ENCODE assay signal across 10 mouse cellular contexts in the genomic region with DNA sequence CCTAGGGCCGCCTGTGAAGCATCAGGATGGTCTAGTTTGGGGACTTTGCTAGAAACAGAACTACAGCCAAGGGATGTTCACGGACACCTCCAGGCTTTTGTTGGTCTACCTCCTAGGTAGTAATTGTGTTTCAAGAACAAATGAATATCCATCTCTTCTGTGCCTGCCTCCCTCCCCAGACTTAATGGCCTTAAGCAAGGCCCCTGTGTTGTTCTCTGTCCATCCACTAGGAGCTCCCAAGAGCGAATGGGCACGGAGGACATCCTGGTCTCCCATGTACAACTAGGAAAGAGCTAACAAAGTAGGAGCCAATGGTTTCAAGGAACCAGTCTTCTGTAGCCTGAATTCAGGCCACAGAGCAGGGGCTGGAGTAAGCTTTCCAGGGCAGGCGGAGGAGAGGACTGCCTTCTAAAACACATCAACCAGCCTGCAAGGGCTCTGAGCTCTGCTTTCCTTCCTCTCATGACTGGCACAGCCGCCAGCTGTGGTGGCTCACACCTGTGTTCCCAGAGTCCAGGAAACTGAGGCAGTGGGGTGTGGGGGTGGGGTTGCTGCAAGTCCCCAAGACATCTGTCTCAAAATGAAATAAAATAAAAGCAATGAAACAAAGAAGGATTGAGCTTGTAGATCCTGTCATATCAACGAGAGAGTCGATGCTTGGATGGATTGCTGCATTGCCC.
A peak's percentile ranks its signal among the peaks of the same experiment; 100 is the strongest.
DNase-seq lines count a peak whose midpoint lies in the region; ATAC-seq lines count a peak whose summit lies in the region.
"Had no signal": no experiment of that assay in that cellular context is flagged by ENCODE, and none has a peak within 500 bp of the region (broad histone marks: within the 10 kb centered on the region; RNA-seq: fewer than 3 reads in every experiment).

No protein-coding gene starts in this region.

- no peaks in the 10 kb centered on the region for H3K9me3 ChIP-seq in embryonic facial prominence, embryonic 11.5 days (replicated peaks; ENCODE audit: control insufficient read depth, low read length)
- H3K9me3 ChIP-seq in forebrain, embryonic 13.5 days (replicated peaks): no peaks in the 10 kb centered on the region
- H3K9me3 ChIP-seq: heart, embryonic 13.5 days; megakaryocyte, embryonic 14.5 days had no signal

- H3K4me2 ChIP-seq in embryonic facial prominence, embryonic 11.5 days (ENCODE audit: low read depth, low read length): no peak overlapping the region
- H3K4me2 ChIP-seq in forebrain, embryonic 13.5 days: no peak overlapping the region

- no peak overlapping the region for H3K9ac ChIP-seq in embryonic facial prominence, embryonic 11.5 days (replicated peaks; ENCODE audit: low read length)
- H3K9ac ChIP-seq in forebrain, embryonic 13.5 days: no peak overlapping the region

- peaks cover 28% of the 10 kb centered on the region for H3K27me3 ChIP-seq in embryonic facial prominence, embryonic 11.5 days (ENCODE audit: control insufficient read depth, insufficient read depth, low read length)
- H3K27me3 ChIP-seq in splenic B cell, adult 2 months (ENCODE audit: control insufficient read depth, insufficient read depth, low read length, poor library complexity, severe bottlenecking): no peaks in the 10 kb centered on the region
- H3K27me3 ChIP-seq in forebrain, embryonic 13.5 days: peaks cover 92% of the 10 kb centered on the region

- ATAC-seq in embryonic facial prominence, embryonic 11.5 days (replicated peaks; ENCODE audit: insufficient number of reproducible peaks, low FRiP score, low TSS enrichment, low read depth): no peak
- no peak for ATAC-seq in forebrain, embryonic 13.5 days

- H3K36me3 ChIP-seq in embryonic facial prominence, embryonic 11.5 days (replicated peaks; ENCODE audit: control insufficient read depth, insufficient read depth, low read depth, low read length): no peaks in the 10 kb centered on the region
- no peaks in the 10 kb centered on the region for H3K36me3 ChIP-seq in splenic B cell, adult 2 months (ENCODE audit: control insufficient read depth, insufficient read depth, low read length, poor library complexity, severe bottlenecking)
- H3K36me3 ChIP-seq in forebrain, embryonic 13.5 days (ENCODE audit: poor library complexity, severe bottlenecking): no peaks in the 10 kb centered on the region
- H3K36me3 ChIP-seq: heart, embryonic 13.5 days had no signal

- no peak overlapping the region for H3K4me3 ChIP-seq in embryonic facial prominence, embryonic 11.5 days (ENCODE audit: low read depth, low read length)
- no peak overlapping the region for H3K4me3 ChIP-seq in forebrain, embryonic 13.5 days
- H3K4me3 ChIP-seq: megakaryocyte, embryonic 14.5 days had no signal

- 51% methylated on average over 8 of the region's 8 CpGs for WGBS in embryonic facial prominence, embryonic 11.5 days
- 51% methylated on average over 8 of the region's 8 CpGs for WGBS in forebrain, embryonic 13.5 days

- no peaks in the 10 kb centered on the region; the same call in 1 of the 2 replicates for H3K4me1 ChIP-seq in embryonic facial prominence, embryonic 11.5 days (ENCODE audit: control insufficient read depth, insufficient read depth, low read length)
- peaks cover 50% of the 10 kb centered on the region for H3K4me1 ChIP-seq in forebrain, embryonic 13.5 days

- intact Hi-C loops in left cerebral cortex, postnatal 4 days (cut with DNase I): loop anchor here (10.0 kb wide), 1 partner anchor 374 kb away; no protein-coding TSS in a partner anchor

- H3K27ac ChIP-seq in embryonic facial prominence, embryonic 11.5 days (replicated peaks; ENCODE audit: low read depth, low read length): no peak overlapping the region
- H3K27ac ChIP-seq in forebrain, embryonic 13.5 days: no peak overlapping the region
- H3K27ac ChIP-seq: heart, embryonic 13.5 days had no signal

- peak; percentile 18 to 36 for DNase-seq in adrenal gland, postnatal 36 days
- no peak for DNase-seq in adrenal gland, adult 18-20 months (ENCODE audit: low spot score in 2 of 2)
- peak; percentile 59 for DNase-seq in left cerebral cortex, postnatal 4 days
- no peak for DNase-seq in left cerebral cortex, adult 9 months (ENCODE audit: low spot score in 2 of 2)
- DNase-seq in embryonic facial prominence, embryonic 11.5 days (ENCODE audit: low spot score): peak; percentile 54
- DNase-seq in splenic B cell, adult 2 months (ENCODE audit: low read depth, low spot score): peak; percentile 24
- DNase-seq in yolk sac, embryonic 10.5 days (ENCODE audit: low spot score): no peak

Comparison
In these comparisons a context has a peak if more than half of its experiments do, and no peak if none do; other contexts are left out.
1. DNase-seq: peak in adrenal gland, postnatal 36 days (2 of 2), left cerebral cortex, postnatal 4 days (single experiment), embryonic facial prominence, embryonic 11.5 days (single experiment) and splenic B cell, adult 2 months (single experiment); none in adrenal gland, adult 18-20 months (0 of 2), left cerebral cortex, adult 9 months (0 of 2) and yolk sac, embryonic 10.5 days (single experiment).